Mouse (Mus musculus) left cerebral cortex, postnatal 14 days (tissue): Measurements from ENCODE around the gene Ldlrad2. TPM values are rescaled to one million over a fixed set of nuclear protein-coding genes. Genes with fewer than 3 reads are reported as not detected.
"Not testable (repeated sequence)": the region's sequence is repeated elsewhere in the genome, so short reads cannot be mapped to it uniquely, and the experiment has no call there.

ENCODE experiments used
- DNase-seq, 2 experiments: peaks; one replicate each; pipeline ENCODE4 v3.0.0; 2021 to 2022; ENCODE audit warnings: low spot score in 2 of 2, mixed read lengths in 1 of 2
- intact Hi-C: fragments of 180-260 bp; cut with DNase I; formaldehyde crosslinking; loops from one replicate; pipeline ENCODE4 v1.15.1; 2025
- long read RNA-seq, 2 experiments: library from polyadenylated mRNA; stranded (forward); transcript quantifications; one replicate each; pipeline ENCODE4 v2.0.0; 2021
- total RNA-seq, 2 experiments: library from RNA; stranded (reverse); gene quantifications; 2 replicates each; pipeline ENCODE4 v1.2.3; 2021

Ldlrad2 gene
- total RNA-seq: not detected
- long read RNA-seq, experiment 1: 0 reads
- long read RNA-seq, experiment 2: 0 reads

- DNase-seq: no peak
- intact Hi-C loops: no loop called here
Measured at GRCm38 (mm10) chr4:137574469-137574868, at the start of gene Ldlrad2. TSS of gene Ldlrad2 (minus strand) at chr4:137574569.

- no peak for DNase-seq
- intact Hi-C loops: no loop called here
Measured at GRCm38 (mm10) chr4:137622847-137623246, 48.5 kb upstream of the Ldlrad2 start.

- intact Hi-C loops: no loop called here
- DNase-seq: no peak
Measured at GRCm38 (mm10) chr4:137610256-137610655, 35.9 kb upstream of the Ldlrad2 start.

GRCm38 (mm10) chr4:137609702-137610101 is 35.3 kb upstream of the Ldlrad2 start:
- no peak for DNase-seq
- intact Hi-C loops: no loop called here

- no peak for DNase-seq
- intact Hi-C loops: no loop called here
Measured at GRCm38 (mm10) chr4:137609281-137609680, 34.9 kb upstream of the Ldlrad2 start.

GRCm38 (mm10) chr4:137607023-137607422 is 32.7 kb upstream of the Ldlrad2 start:
- intact Hi-C loops: no loop called here
- no peak for DNase-seq

- intact Hi-C loops: no loop called here
Measured at GRCm38 (mm10) chr4:137603449-137604171, 29.2 kb upstream of the Ldlrad2 start.

GRCm38 (mm10) chr4:137598577-137598976 is 24.2 kb upstream of the Ldlrad2 start:
- DNase-seq: no peak
- intact Hi-C loops: no loop called here

More at GRCm38 (mm10) chr4:137603449-137604171, 29.2 kb upstream of the Ldlrad2 start:
- no peak for DNase-seq

- intact Hi-C loops: no loop called here
- DNase-seq: no peak
Measured at GRCm38 (mm10) chr4:137597098-137597630, 22.8 kb upstream of the Ldlrad2 start.

GRCm38 (mm10) chr4:137594496-137595270 is 20.3 kb upstream of the Ldlrad2 start:
- intact Hi-C loops: no loop called here
- peak in 1 of 2 experiments; percentile 38 for DNase-seq

GRCm38 (mm10) chr4:137593601-137594495 is 19.5 kb upstream of the Ldlrad2 start, which contains the start of gene Usp48:
TSS of gene Usp48 (plus strand) at chr4:137593755.
- DNase-seq: peak; percentile 99 to 100
- intact Hi-C loops: no loop called here

GRCm38 (mm10) chr4:137590961-137591360 is 16.6 kb upstream of the Ldlrad2 start:
- intact Hi-C loops: no loop called here
- DNase-seq: no peak

- DNase-seq: no peak
- intact Hi-C loops: no loop called here
Measured at GRCm38 (mm10) chr4:137589586-137589985, 15.2 kb upstream of the Ldlrad2 start.

GRCm38 (mm10) chr4:137589095-137589494 is 14.7 kb upstream of the Ldlrad2 start:
- DNase-seq, intact Hi-C loops: not testable (repeated sequence)

- intact Hi-C loops: no loop called here
- no peak for DNase-seq
Measured at GRCm38 (mm10) chr4:137581815-137582214, 7.4 kb upstream of the Ldlrad2 start.

- DNase-seq: no peak
- intact Hi-C loops: no loop called here
Measured at GRCm38 (mm10) chr4:137580299-137580698, 5.9 kb upstream of the Ldlrad2 start.

GRCm38 (mm10) chr4:137579789-137580188 is 5.4 kb upstream of the Ldlrad2 start:
- intact Hi-C loops: loop anchor here (5.0 kb wide), 1 partner anchor 132 kb away; no protein-coding TSS in a partner anchor
- no peak for DNase-seq

- intact Hi-C loops: loop anchor here (5.0 kb wide), 1 partner anchor 131 kb away; no protein-coding TSS in a partner anchor
- DNase-seq: peak in 1 of 2 experiments; percentile 27
Measured at GRCm38 (mm10) chr4:137578181-137578845, 3.9 kb upstream of the Ldlrad2 start.

- DNase-seq: no peak
- intact Hi-C loops: loop anchor here (5.0 kb wide), 1 partner anchor 130 kb away; no protein-coding TSS in a partner anchor
Measured at GRCm38 (mm10) chr4:137577486-137577885, 3.1 kb upstream of the Ldlrad2 start.
